Mouse (Mus musculus) cerebellum, adult 9-11 months (tissue): ENCODE data around the gene Ppara.

Experiments used
- DNase-seq: peaks from one replicate; pipeline ENCODE4 v3.0.0; 2022

Gene Ppara

GRCm38 (mm10) chr15:85810806-85811521, 76.2 kb downstream of the Ppara start:
- DNase-seq, result peak; percentile 93

GRCm38 (mm10) chr15:85811535-85812277, 76.9 kb downstream of the Ppara start, which contains the start of gene Cdpf1:
Gene Cdpf1 (minus strand): TSS chr15:85811697.
- peak; percentile 98 for DNase-seq

GRCm38 (mm10) chr15:85813428-85813827, 78.6 kb downstream of the Ppara start:
- no peak for DNase-seq

GRCm38 (mm10) chr15:85821203-85822010, 86.6 kb downstream of the Ppara start, which contains the start of gene Pkdrej:
Gene Pkdrej (minus strand): TSS chr15:85821734.
- peak; percentile 62 for DNase-seq

- no peak for DNase-seq
Measured at GRCm38 (mm10) chr15:85822011-85822359, 87.2 kb downstream of the Ppara start.

GRCm38 (mm10) chr15:85826676-85827075, 91.9 kb downstream of the Ppara start:
- no peak for DNase-seq

- DNase-seq, result no peak
Measured at GRCm38 (mm10) chr15:85828071-85828470, 93.3 kb downstream of the Ppara start.

GRCm38 (mm10) chr15:85829470-85829869, 94.7 kb downstream of the Ppara start:
- no peak for DNase-seq

GRCm38 (mm10) chr15:85831954-85832590, 97.3 kb downstream of the Ppara start, which contains the start of gene Ttc38:
Gene Ttc38 (plus strand): TSS chr15:85832306.
- peak; percentile 91 for DNase-seq

- DNase-seq, result no peak
Measured at GRCm38 (mm10) chr15:85832599-85832998, 97.8 kb downstream of the Ppara start.

- DNase-seq, result no peak
Measured at GRCm38 (mm10) chr15:85835335-85835734, 100.6 kb downstream of the Ppara start.

GRCm38 (mm10) chr15:85836887-85837286, 102.1 kb downstream of the Ppara start:
- DNase-seq, result no peak

GRCm38 (mm10) chr15:85840983-85841382, 106.2 kb downstream of the Ppara start:
- no peak for DNase-seq

- no peak for DNase-seq
Measured at GRCm38 (mm10) chr15:85841796-85842360, 107.1 kb downstream of the Ppara start.

- peak; percentile 64 for DNase-seq
Measured at GRCm38 (mm10) chr15:85845071-85845470, 110.3 kb downstream of the Ppara start.

GRCm38 (mm10) chr15:85851656-85852392, 117.0 kb downstream of the Ppara start:
- no peak for DNase-seq
